In genomic region chr12:58802410-58802809, GRCm38 (mm10) we compare ENCODE assay signal across 8 mouse cellular contexts.
DNase-seq lines count a peak whose midpoint lies in the region; ATAC-seq lines count a peak whose summit lies in the region.

No protein-coding gene starts in this region.

- ATAC-seq in intestine, embryonic 16.5 days: peak; percentile 56; the same call in 1 of the 2 replicates
- ATAC-seq in midbrain, embryonic 14.5 days (ENCODE audit: low FRiP score, low TSS enrichment): peak; percentile 77; the same call in 1 of the 2 replicates

- H3K36me3 ChIP-seq in intestine, embryonic 16.5 days (ENCODE audit: control insufficient read depth, insufficient read depth, low read length): no peaks in the 10 kb centered on the region
- H3K36me3 ChIP-seq in midbrain, embryonic 14.5 days (ENCODE audit: control insufficient read depth, insufficient read depth, low read length): no peaks in the 10 kb centered on the region

- intact Hi-C loops in left cerebral cortex, postnatal 10 days (cut with DNase I): loop anchor here (5.0 to 10.0 kb wide), 2 partner anchors 588 to 975 kb away; partner anchors contain the start of gene Sstr1

- peak; percentile 56 to 87 for DNase-seq in adrenal gland, adult (ENCODE audit: inconsistent age in 2 of 2, low spot score in 1 of 2)
- DNase-seq in cerebellum, postnatal 36 days: peak; percentile 31 to 37
- DNase-seq in gastrocnemius, adult 8-10 months (ENCODE audit: low spot score in 2 of 2): peak; percentile 14 to 45
- DNase-seq in left cerebral cortex, postnatal 10 days (ENCODE audit: extremely low spot score in 1 of 2, low spot score in 2 of 2): peak; percentile 69 to 88
- peak; percentile 87 for DNase-seq in midbrain, embryonic 14.5 days
- DNase-seq in spleen, postnatal 36 days (ENCODE audit: low spot score in 2 of 2): peak; percentile 15 to 18
- no peak for DNase-seq in T-cell, adult 2 months (ENCODE audit: low spot score)

- WGBS in intestine, embryonic 16.5 days: 39% methylated on average over 4 of the region's 4 CpGs
- 37% methylated on average over 4 of the region's 4 CpGs for WGBS in midbrain, embryonic 14.5 days

- no peaks in the 10 kb centered on the region for H3K9me3 ChIP-seq in intestine, embryonic 16.5 days (ENCODE audit: control insufficient read depth, low read length)
- no peaks in the 10 kb centered on the region for H3K9me3 ChIP-seq in midbrain, embryonic 14.5 days (ENCODE audit: control insufficient read depth, low read length)

- H3K4me1 ChIP-seq in intestine, embryonic 16.5 days (ENCODE audit: control insufficient read depth, insufficient read depth, low read length): no peaks in the 10 kb centered on the region
- H3K4me1 ChIP-seq in midbrain, embryonic 14.5 days (ENCODE audit: control insufficient read depth, insufficient read depth, low read length): no peaks in the 10 kb centered on the region

- H3K27ac ChIP-seq in intestine, embryonic 16.5 days (ENCODE audit: low read length): no peak overlapping the region
- H3K27ac ChIP-seq in midbrain, embryonic 14.5 days (replicated peaks; ENCODE audit: low read depth, low read length): no peak overlapping the region

- no peak overlapping the region for H3K4me2 ChIP-seq in intestine, embryonic 16.5 days (ENCODE audit: low read depth, low read length)
- no peak overlapping the region for H3K4me2 ChIP-seq in midbrain, embryonic 14.5 days (ENCODE audit: low read length)

- no peak overlapping the region for H3K4me3 ChIP-seq in intestine, embryonic 16.5 days (ENCODE audit: low read length)
- H3K4me3 ChIP-seq in midbrain, embryonic 14.5 days (replicated peaks; ENCODE audit: low read depth, low read length): no peak overlapping the region

- H3K27me3 ChIP-seq in intestine, embryonic 16.5 days (replicated peaks; ENCODE audit: control insufficient read depth, insufficient read depth, low read length): no peaks in the 10 kb centered on the region
- no peaks in the 10 kb centered on the region for H3K27me3 ChIP-seq in midbrain, embryonic 14.5 days (ENCODE audit: control insufficient read depth, insufficient read depth, low read length)

- H3K9ac ChIP-seq in intestine, embryonic 16.5 days (ENCODE audit: low read depth, low read length): no peak overlapping the region
- H3K9ac ChIP-seq in midbrain, embryonic 14.5 days (replicated peaks; ENCODE audit: low read length): no peak overlapping the region
